Mouse (Mus musculus): ENCODE measurements around the gene Akt1s1.

Akt1s1 gene

DNA sequence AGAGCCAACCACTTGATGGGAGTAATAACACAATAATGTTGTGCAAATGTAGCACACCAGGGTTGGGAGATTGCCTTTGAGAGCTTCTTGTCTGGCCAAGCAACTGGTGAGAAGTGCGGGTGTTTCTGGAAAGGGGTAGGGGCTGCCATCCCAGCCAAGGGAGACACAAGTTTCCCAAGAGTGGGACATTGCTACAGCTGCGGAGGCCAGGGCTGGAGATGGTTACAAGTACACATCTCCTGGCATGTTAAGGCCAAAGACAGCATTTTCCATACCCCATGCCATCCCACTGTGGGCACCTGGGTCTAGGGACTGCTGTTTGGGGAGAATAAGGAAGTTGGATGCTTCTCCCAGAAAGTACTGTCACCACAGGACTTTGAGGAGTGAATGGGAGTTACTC is 4.3 kb downstream of the Akt1s1 start:
- no peak for DNase-seq (ENCODE audit: low read depth, low spot score)

DNA sequence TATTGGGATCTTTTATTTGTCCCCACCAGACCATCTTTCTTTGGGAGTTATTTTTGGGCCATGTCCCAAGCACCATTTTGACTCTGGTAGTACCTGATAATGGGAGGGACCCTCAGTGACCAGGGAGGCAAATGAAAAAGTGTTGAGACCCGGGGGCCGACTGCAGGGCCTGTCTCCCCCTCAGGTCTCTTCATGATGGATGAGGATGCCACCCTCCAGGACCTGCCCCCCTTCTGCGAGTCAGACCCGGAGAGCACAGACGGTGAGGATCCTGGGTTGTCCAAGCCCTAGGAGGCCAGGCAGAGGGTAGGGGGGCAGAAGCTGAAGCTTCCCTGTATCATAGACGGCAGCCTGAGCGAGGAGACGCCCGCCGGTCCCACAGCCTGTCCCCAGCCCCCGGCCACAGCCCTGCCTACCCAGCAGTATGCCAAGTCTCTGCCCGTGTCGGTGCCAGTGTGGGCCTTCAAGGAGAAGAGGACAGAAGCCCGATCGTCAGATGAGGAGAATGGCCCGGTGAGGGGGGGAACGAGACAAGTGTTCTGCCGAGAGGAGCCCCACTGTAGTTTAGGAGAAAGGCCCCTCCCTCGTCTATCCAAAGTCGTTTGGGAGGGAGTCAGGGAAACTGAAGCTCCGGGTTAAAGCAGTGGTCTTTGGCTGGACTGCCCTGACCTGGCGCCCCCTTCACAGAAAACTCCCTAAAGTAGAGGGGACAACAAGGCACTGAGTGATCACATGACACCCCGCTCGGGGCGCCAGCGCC is 5.0 kb downstream of the Akt1s1 start:
- no peak for DNase-seq (ENCODE audit: low read depth, low spot score)

DNA sequence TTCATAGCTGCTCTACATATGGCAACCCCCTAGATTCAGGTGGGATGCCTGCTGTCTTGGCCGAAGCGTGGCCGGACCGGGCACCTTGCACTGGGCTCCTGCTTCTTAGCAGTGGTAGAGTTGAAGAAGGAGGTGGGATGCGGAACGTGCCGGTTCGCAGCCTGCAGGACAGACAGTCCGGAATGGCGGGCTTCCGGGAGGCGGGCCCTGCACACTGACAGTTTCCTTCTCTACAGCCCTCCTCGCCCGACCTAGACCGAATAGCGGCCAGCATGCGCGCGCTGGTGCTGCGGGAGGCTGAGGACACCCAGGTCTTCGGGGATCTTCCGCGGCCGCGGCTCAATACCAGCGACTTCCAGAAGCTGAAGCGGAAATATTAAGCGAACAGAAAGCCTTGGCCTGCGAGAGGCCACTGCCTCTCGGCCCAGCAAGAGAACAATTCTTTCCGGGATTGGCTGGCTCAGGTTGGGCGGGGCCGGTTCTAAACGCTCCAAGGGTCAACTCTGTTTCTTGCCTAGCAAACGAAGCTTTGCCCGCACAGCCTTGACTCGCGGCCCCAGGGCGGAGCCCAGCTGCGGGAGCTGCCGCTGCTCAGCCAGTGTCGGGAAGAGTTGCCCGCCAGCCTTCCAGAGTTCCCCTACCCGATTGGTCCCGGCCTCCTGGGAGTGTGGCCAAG is 5.7 kb downstream of the Akt1s1 start:
- peak; percentile 82 for DNase-seq (ENCODE audit: low read depth, low spot score)

DNA sequence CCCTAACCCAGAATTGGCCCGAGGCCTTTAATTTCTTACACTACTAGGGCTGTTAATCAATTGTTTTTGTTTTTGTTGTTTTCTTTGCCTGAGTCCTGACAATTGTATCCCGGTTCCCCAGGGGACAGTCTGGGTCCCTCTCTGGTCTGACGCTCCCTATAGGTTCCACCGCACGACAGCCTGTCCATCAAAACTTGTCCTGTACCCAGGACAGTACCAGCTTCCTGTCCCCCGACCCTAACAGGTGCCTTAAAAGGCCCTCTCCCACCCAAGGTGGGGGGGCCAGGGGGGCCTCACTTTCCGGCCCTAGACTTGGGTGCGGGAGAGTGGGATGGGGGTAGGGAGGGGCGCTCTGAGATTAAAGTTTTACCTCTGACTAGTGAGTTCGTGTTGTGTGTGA is 6.2 kb downstream of the Akt1s1 start:
- no peak for DNase-seq (ENCODE audit: low read depth, low spot score)

DNA sequence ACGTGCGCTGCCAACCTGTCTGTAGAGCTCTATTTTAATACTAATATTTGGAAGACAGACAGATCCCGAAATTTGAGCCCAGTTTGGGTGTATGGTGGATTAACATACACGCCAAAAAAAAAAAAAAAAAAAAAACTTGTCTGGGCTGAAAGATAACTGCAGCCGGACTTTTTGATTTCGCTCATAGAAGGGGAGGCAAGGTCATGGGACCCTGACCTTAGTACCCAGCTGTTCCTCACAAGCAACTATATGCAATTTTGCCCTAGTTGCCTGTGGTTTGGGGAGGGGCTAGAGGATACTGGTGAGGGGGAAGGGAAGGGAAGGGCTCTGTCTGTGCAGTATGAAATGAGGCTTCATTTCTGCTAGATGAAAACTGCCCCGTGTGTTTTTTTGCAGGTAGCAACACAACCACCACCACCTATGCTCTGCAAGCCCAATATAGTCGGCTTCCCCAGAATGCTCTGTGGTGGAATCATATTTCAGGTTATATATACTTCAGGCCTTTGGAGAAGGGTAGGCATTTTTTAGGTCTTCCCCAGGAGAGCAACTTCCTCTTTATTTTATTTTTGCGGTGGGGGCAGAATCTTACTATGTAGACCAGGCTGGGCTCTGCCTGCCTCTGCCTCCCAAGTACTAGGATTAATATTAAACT is 7.6 kb downstream of the Akt1s1 start:
- DNase-seq (ENCODE audit: low read depth, low spot score): no peak

DNA sequence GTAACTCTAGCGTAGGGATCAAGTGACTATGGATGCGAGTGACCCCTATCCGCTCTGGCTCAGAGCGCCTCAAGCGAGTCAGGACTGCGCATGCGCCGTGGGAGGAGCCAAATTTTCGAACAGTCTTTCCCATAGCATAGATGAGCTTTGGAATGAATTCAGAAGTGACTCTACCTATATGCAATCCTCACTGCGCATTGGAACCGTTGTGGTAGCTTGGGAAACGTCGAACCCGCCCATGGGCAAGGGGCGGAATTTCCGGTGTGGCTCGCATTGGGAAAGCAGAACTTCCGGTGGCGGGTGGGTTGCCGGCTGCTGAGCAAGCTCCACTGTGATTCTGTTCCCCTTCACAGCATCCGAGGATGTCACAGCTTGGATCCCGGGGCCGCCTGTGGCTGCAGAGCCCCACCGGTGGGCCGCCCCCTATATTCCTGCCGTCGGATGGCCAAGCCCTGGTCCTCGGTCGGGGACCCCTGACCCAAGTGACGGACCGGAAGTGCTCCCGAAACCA is 8.3 kb downstream of the Akt1s1 start, which contains the start of gene Pnkp:
TSS of gene Pnkp (plus strand) at position 98 of the 511 bp plus-strand sequence.
- peak; percentile 86 for DNase-seq (ENCODE audit: low read depth, low spot score)

DNA sequence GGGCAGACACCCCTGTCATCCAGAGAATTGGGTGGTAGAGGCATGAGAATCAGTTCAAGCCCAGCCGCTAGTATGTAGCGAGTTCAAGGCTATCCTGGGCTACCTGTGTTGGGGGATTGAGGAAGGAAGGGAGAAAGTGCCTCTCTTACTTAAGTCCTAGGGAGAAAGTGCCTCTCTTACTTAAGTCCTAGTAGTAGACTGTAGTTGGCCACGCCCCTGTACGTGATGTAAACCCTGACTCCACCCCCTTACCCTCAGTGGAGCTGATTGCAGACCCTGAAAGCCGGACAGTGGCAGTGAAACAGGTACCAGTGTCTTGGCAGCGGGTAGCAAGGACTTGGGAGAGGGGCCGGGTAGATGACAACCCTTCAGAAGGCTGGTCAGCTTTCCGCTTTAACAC is 9.1 kb downstream of the Akt1s1 start:
- peak; percentile 63 for DNase-seq (ENCODE audit: low read depth, low spot score)

DNA sequence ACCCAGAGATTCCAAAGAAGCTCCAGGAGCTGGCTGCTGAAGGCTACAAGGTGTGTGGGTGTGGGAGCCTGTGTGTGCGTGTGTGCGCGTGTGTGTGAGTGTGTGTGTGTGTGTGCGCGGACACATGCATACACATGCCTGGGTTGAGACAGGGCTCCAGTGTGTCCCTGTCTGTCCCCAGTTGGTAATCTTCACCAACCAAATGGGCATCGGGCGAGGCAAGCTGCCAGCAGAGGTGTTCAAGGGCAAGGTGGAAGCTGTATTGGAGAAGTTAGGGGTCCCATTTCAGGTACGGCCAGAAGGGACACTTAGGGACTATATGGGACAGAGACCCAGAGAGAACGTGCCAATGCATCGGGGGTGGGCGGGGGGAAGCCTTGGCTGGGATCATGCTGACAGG is 11.1 kb downstream of the Akt1s1 start:
- DNase-seq (ENCODE audit: low read depth, low spot score): no peak

DNA sequence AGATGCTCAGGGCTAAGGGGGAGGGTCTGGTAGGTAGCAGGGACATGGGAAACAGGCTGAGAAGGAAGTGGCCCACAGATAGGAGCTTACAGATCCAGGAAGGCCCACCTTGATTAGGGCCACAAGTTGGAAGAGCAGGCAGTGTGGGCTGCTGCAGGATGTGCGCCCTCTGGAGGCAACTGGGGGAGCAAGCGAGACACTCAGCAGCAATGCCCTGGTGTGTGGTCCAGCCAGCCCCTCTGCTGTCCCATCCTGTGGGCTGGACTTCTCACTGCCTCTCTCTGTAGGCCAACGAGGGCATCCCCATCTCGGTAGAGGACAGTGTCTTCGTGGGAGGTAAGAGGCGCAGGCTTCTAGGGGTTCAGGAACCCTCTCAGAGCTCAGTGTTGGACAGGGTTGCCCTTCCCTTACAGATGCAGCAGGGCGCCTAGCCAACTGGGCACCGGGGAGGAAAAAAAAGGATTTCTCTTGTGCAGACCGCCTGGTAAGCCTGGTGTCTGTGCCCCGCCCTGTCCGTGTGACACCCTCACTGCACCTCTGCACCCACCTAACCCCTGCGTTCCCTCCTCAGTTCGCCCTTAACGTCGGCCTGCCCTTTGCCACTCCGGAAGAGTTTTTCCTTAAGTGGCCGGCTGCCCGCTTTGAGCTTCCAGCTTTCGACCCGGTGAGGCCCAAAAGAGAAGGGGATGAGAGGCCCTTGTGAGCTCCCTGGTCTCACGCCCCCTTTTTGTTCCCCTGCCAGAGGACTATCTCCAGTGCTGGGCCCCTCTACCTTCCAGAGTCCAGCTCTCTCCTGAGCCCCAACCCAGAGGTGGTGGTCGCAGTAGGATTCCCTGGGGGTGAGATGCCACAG is 12.0 kb downstream of the Akt1s1 start:
- DNase-seq (ENCODE audit: low read depth, low spot score): peak; percentile 61

DNA sequence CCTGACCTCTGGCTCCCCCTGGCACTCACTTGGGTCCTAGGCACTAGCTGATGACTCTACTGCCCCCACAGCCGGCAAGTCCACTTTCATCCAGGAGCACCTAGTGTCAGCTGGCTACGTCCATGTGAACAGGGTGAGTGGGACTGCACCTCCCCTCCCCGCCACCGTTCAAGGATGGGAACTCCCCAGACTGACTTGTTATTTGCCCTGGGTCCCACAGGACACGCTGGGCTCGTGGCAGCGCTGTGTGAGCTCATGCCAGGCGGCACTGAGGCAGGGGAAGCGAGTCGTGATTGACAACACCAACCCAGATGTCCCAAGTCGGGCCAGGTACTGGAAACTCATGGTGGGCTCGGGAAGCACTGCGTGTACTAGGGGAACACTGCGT is 12.6 kb downstream of the Akt1s1 start:
- no peak for DNase-seq (ENCODE audit: low read depth, low spot score)

DNA sequence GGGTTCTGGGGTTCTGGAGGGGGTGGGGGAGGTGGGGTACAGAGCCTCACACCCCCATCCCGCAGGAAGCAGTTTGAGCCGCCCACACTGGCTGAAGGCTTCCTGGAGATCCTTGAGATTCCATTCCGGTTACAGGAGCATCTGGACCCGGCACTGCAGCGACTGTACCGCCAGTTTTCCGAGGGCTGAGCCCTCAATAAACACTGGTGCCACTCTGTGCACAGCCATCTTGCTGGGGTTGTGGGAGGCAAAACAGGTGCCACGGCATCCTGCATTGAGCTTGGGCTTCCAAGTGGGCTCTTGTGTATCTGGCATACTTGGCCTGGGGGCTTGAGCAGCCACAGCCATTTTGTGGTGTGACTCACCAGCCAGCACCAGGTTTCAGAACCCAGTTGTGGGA is 13.6 kb downstream of the Akt1s1 start:
- no peak for DNase-seq (ENCODE audit: low read depth, low spot score)

DNA sequence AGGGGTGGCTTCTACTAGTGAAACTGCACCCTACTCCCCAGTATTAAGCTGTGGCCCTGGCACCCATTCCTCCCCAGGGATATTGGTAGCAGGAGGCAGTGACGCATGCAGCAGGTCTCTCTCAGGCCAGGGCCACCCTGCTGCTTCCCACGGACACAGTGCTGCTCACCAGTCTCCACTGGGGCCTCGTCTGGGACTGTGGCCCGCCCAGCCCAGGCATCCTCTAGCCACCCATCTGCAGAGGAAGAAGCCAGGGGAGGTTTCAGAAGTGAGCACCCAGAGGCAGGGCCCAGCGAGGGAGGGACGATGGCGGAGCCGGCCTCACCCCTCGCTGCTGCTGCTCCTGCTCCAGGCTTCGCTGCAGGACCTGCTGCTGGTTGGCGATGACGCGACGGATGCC is 14.4 kb downstream of the Akt1s1 start:
- no peak for DNase-seq (ENCODE audit: low read depth, low spot score)

DNA sequence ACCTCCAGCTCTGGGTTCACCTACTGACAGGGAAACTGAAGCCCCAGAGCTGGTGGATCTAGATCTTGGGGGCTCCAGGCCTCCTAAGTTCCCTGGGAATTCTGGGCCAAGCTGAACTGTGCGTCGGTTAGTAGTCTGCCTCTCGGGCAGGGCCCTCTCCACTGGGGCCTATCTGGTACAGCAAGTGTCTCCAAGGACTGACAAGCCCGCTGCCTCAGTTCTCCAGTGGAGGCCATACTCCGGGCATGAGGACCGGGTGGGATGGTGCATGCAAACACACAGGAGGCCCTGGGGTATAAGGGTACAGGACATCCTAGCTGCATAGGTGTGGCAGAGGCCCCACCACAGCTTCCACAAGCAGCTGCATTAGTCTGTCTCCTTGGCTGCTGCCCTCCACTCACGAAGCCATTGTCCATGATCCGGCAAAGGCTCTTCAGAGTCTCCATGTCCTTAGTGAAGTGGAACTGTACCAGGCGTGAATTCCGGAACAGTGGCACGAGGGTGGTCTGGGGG is 15.2 kb downstream of the Akt1s1 start:
- no peak for DNase-seq (ENCODE audit: low read depth, low spot score)

DNA sequence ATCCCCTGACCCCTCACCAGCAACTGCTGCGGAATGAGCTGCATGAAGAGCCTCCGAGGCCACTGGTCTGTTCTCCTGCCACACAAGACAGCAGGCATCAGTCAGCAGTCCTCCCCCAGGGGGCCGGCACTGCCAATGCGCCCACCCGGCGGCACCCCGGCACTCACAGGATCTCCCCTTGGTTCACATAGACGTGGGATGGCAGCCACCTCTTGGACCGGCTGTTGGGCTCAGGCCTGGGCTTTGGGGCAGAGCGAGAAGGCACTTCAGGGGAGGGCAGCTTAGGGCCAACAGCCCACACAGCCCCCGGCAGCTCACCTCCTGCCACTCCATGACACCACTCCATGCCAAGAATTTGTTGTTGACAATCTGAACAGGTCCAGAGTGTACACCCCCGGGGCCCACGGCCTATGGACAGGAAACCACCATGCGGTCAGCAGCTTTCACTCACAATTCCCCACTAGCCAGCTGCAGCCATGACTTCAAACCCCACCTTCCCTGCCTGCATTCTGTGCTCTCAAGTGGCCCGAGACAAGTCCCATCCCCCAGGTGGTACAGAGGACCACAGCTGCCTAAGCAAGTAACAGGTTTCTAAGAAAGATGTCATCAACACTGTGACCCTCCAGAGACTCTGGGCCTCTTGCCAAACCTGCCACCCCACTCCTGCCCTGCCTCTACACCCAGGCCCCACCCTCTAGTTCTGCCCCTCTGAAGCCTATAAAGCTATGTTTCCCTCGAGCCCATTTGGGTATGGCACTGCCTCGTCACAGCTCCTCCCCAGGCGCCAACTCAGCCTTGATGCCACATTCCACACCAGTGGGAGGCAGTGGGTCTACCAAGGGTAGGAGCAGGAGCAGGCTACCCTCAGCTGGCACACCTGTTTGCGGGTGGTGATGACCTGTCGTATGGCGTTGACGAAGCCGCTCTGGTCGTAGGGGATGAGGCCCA is 16.1 kb downstream of the Akt1s1 start:
- DNase-seq (ENCODE audit: low read depth, low spot score): no peak

DNA sequence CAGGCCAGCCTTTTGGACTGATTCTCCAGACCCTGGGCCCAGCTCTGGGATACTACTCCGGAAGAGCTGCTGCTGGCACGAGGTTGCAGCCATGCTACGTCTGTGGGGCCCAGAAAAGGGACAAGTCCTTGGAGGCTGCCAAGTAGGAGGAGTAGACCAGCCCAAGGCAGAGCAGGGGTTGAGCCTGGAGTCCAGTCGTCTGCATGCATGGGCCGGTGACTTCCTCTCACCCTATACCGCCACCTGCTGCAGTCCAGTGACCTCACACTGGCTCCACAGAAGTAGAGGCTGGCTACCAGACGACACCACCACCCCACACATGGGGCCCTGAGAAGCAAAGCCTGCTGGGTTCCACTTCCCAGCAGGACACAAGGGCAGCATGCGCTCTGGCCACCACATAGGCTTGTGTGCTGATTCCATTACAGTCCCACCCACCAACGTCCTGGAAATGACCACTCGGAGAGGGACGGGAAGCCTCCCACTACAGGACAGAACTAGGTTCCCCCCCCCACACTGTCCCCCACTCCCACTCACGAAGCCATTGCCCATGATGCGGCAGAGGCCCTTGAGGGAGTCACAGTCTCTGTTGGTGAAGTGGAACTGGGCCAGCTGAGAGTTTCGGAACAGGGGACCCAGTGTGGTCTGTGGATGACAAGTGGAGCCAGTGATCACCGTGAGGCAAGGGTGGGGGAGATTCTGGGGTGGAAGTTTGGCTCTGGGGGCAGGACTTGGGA is 17.7 kb downstream of the Akt1s1 start:
- DNase-seq (ENCODE audit: low read depth, low spot score): no peak

DNA sequence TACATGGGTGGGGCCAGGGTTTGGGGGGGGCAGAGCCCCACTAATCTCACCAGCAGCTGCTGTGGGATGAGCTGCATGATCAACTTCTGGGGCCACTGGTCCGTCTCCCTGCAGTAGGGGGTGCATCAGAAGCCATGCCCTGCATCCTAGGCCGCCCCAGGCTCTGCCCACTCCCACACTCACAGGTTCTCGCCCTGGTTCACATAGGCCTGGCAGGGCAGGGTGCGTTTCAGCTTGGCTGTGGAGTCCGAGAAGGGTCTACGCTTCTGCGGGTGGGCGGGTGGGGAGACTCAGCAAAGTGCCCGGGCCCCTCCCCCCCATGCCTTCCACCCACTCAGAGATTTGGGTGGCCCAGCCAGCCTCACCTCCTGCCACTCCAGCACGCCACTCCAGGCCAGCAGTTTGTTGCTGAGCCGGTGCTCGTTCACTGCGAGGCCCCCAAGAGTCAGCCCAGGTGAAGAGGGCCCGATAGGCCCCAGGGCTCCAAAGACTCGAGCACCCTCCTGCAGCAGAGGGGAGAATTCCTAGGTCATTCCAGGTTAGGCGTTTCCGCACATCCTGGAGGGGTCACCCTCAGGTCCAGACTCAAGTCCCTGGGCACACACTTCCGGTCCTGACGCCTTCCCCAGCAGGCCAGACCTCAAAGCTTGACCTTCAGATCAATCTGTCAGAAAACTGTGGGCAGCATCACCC is 18.4 kb downstream of the Akt1s1 start:
- no peak for DNase-seq (ENCODE audit: low read depth, low spot score)

DNA sequence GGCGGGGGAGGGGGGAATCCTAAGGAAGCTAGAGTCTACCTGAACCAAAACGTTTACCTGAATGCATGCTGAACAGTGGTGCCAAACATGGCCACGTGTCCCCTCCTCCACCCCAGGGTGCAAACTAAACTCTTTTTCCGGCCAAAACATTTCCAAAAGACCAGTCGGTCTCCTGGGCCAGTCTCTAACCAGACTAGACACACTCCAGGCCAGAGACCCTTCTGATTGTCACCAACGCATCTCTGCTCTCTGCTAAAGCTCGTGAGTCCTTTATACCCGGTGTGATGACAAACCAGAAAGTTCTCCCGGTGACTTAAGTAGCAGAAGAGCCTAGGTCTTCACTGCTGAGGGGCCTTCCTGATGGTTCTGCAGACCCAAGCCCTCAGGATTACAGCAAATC is 19.0 kb downstream of the Akt1s1 start:
- no peak for DNase-seq (ENCODE audit: low read depth, low spot score)

DNA sequence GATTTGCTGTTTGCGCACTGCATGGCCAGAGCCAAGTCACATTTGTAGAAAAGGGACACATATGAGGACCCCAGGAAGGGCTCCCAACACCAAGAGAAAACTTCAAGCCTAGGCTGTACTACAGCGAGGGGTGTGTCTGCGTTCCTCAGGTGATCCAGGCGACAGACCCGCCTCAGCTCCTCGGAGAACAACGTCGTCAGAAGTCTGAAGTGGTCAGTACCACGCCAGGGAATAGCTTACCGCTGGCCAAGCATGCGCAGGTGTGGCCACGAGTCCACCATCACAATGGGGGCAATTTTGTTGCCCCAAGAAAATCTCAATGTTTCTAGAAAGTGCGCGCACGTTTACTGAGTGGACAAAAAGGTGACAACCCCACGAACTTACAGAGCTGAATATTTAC is 19.7 kb downstream of the Akt1s1 start:
- DNase-seq (ENCODE audit: low read depth, low spot score): no peak

All from CD4-positive helper T cell, adult 2 months (primary cell).